Mouse (Mus musculus): ENCODE data around the gene Gm2174.

Gene Gm2174

DNA sequence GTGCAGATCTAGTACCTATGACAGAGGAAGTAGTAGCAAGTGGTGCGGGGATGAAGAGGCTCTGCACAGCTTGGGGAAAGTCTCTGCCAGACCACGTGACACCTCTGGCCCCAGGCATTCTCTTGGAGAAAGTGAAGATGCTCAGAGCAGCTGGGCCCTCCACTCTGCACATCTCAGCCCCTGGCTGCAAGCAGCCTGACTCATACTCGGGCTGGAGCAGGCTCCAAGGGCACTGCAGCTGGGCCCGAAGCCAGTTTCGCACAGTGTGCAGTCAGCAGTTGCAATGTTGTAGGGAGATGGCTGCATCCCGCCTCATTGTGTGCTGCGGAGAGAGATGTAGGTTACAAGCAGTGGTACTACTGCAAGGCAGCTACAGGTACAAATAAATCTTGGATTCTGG is 49.5 kb downstream of the Gm2174 start:
- in situ Hi-C loops (cut with MboI) = no loop called here
